Mouse (Mus musculus) midbrain, embryonic 14.5 days (tissue): ENCODE results near the gene Vmn2r84. TPM values are rescaled to one million over a fixed set of nuclear protein-coding genes. Genes with fewer than 3 reads are reported as not detected.

Experiments used
- ATAC-seq: fragments of 200-750 bp; cut with Nextera tagmentation; 2 replicates; pipeline ENCODE4 v1.8.0; 2017; ENCODE audit warnings: moderate number of reproducible peaks, moderate library complexity; ENCODE audit not compliant: low FRiP score, low TSS enrichment
- DNase-seq: peaks from one replicate; pipeline ENCODE4 v3.0.0-alpha.2; 2015
- H3K27ac ChIP-seq: fragments of 300-500 bp; sonication (generic); replicated peaks from 2 replicates; pipeline ENCODE4 v1.5.1; 2014; ENCODE audit warnings: mild to moderate bottlenecking, low read depth, low read length, moderate library complexity
- H3K27me3 ChIP-seq: fragments of 300-500 bp; sonication (generic); 2 replicates; pipeline ENCODE4 v1.6.1; 2014; ENCODE audit warnings: low read length, control low read depth, mixed read lengths; ENCODE audit not compliant: control insufficient read depth, insufficient read depth
- H3K36me3 ChIP-seq: fragments of 300-500 bp; sonication (generic); 2 replicates; pipeline ENCODE4 v1.6.1; 2014; ENCODE audit warnings: low read length, control low read depth; ENCODE audit not compliant: control insufficient read depth, insufficient read depth
- H3K4me1 ChIP-seq: fragments of 300-500 bp; sonication (generic); 2 replicates; pipeline ENCODE4 v1.6.1; 2014; ENCODE audit warnings: mild to moderate bottlenecking, antibody characterized with exemption, low read length, control low read depth; ENCODE audit not compliant: control insufficient read depth, insufficient read depth
- H3K4me2 ChIP-seq: fragments of 300-500 bp; sonication (generic); 2 replicates; pipeline ENCODE4 v1.6.1; 2014; ENCODE audit warnings: mild to moderate bottlenecking, low read length, moderate library complexity
- H3K4me3 ChIP-seq: fragments of 300-500 bp; sonication (generic); replicated peaks from 2 replicates; pipeline ENCODE4 v1.5.1; 2014; ENCODE audit warnings: low read depth, low read length
- H3K9ac ChIP-seq: fragments of 300-500 bp; sonication (generic); replicated peaks from 2 replicates; pipeline ENCODE4 v1.6.1; 2014; ENCODE audit warnings: mild to moderate bottlenecking, low read length, moderate library complexity
- H3K9me3 ChIP-seq: fragments of 300-500 bp; sonication (generic); 2 replicates; pipeline ENCODE4 v1.6.1; 2016; ENCODE audit warnings: low read length, control low read depth, mixed read lengths; ENCODE audit not compliant: control insufficient read depth
- WGBS: fragments of 180-500 bp; shearing (Covaris S2); extraction: QIAGEN DNeasy Blood & Tissue Kit; methylation state at CpG from one replicate; pipeline ENCODE4 v1.1.7; 2014; 5-methylcytosine and 5-hydroxymethylcytosine counted together
- polyA plus RNA-seq: library from polyadenylated mRNA; unstranded; fragments of >200 nt; fragmentation: Nextera tagmentation; extraction: Ambion mirVana; gene quantifications from 2 replicates; pipeline ENCODE4 v1.2.1, GENCODE M21; 2014

Gene Vmn2r84
- polyA plus RNA-seq, 1 experiment from 2014 or later, result not detected

DNA sequence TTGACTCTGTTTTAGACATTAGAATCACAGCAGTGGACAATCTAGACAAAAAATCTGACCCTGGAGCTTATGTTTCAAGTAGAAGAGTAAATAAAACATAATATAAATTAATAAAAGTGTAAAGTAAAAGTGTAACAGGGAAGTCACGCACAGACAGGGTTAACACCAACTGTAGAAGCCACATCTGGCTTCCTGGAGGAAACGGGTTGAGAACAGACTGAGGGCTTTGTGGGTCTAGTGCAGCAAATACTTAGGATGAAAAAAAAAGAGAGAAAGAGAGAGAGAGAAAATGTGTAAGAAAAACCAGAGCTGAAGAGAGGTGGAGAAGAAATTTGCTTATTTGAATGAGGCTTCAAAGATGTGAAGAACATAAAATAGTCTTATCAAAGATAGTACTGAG lies 56.6 kb downstream of the Vmn2r84 start:
- H3K4me3 ChIP-seq, result no peak overlapping the region
- H3K36me3 ChIP-seq, result no peaks in the 10 kb centered on the region
- H3K9ac ChIP-seq, result no peak overlapping the region
- no peaks in the 10 kb centered on the region for H3K9me3 ChIP-seq
- no peak for DNase-seq
- WGBS, result 79% methylated on average over 2 of the region's 2 CpGs
- no peak overlapping the region for H3K27ac ChIP-seq
- H3K4me2 ChIP-seq, result no peak overlapping the region
- H3K27me3 ChIP-seq, result no peaks in the 10 kb centered on the region
- no peak for ATAC-seq
- H3K4me1 ChIP-seq, result no peaks in the 10 kb centered on the region

- no peaks in the 10 kb centered on the region for H3K9me3 ChIP-seq
- H3K4me2 ChIP-seq, result no peak overlapping the region
- no peak for ATAC-seq
- H3K4me3 ChIP-seq, result no peak overlapping the region
- no peaks in the 10 kb centered on the region for H3K27me3 ChIP-seq
- no peak for DNase-seq
- WGBS, result 94% methylated on average over 1 of the region's 1 CpGs
- no peak overlapping the region for H3K27ac ChIP-seq
- no peak overlapping the region for H3K9ac ChIP-seq
- H3K36me3 ChIP-seq, result no peaks in the 10 kb centered on the region
- no peaks in the 10 kb centered on the region for H3K4me1 ChIP-seq
Measured at GRCm38 (mm10) chr10:130336385-130336784, 57.7 kb downstream of the Vmn2r84 start.

DNA sequence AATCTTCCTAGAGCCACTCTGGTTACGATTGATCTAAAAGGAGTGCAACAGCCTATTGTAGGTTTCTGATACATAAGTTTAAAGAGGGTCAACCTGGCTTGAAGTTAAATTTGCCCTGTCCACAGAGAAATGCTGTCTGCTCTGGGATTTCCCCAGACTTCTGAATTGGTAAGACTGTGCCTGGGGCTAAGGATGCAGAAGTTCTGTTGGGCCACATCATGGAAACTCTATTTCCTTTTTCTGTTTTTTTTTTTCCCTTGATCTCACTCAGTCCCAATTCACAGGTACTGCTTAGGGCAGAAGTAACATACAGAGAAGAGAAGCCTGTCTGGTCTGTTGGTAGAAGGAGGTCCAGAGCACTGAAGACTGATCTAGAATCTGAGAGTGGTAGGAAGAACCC lies 63.4 kb downstream of the Vmn2r84 start:
- Histone ChIP-seq H3K9me3 (no peaks in the 10 kb centered on the region), H3K36me3 (no peaks in the 10 kb centered on the region), H3K27me3 (no peaks in the 10 kb centered on the region), H3K9ac (no peak overlapping the region), H3K4me1 (no peaks in the 10 kb centered on the region), H3K4me2 (no peak overlapping the region), H3K27ac (no peak overlapping the region), H3K4me3 (no peak overlapping the region)
- WGBS, result 91% methylated on average over 1 of the region's 1 CpGs
- ATAC-seq, result no peak
- no peak for DNase-seq

Other genes starting within 250 kb of the Vmn2r84 start
- not detected in 2 replicates for gene Olfr825, start 227.6 kb downstream of the Vmn2r84 start, polyA plus RNA-seq
- gene Olfr826, start 210.1 kb downstream of the Vmn2r84 start, polyA plus RNA-seq, result not detected in 2 replicates
- not detected in 2 replicates for gene Olfr827, start 179.9 kb downstream of the Vmn2r84 start, polyA plus RNA-seq
- gene Neurod4, start 114.1 kb downstream of the Vmn2r84 start, polyA plus RNA-seq, result 2.6 and 6.9 TPM in 2 replicates
- gene Tespa1, start 71.5 kb downstream of the Vmn2r84 start, polyA plus RNA-seq, result 0.17 TPM in 1 of 2 replicates, not detected in the other
- 0.04 TPM in 1 of 2 replicates, not detected in the other for gene Vmn2r85, start 35.4 kb upstream of the Vmn2r84 start, polyA plus RNA-seq
- gene Vmn2r86, start 61.7 kb upstream of the Vmn2r84 start, polyA plus RNA-seq, result 0.04 and 0.05 TPM in 2 replicates
- gene Vmn2r87, start 103.1 kb upstream of the Vmn2r84 start, polyA plus RNA-seq, result 0.28 TPM in 1 of 2 replicates, not detected in the other